Mouse (Mus musculus): ENCODE results near the gene Zfp346.

DNA sequence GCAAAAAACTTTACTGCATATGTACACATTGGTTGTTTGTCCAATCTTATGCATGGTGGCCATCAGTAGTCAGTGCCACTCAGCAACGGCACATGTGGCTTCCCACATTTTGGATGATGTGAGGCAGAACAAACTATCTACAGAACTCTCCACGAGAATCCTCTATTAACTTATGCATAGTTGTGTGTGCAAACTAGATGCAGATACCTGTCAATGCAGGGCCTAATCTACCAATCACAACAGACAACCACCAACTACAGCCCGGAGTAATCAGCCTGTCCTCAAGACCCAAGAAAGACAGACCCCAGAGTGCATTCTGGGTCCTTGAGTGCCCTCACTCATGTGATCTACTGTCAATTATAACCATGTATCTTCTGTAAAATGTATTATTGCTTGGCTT is 2.7 kb upstream of the Zfp346 start:
- no peak for TF ChIP-seq POLR2A (IDR thresholded peaks at IDR 0.05; ENCODE audit: low read depth, low read length)
- TF ChIP-seq CTCF (IDR thresholded peaks at IDR 0.05; ENCODE audit: extremely low read depth, insufficient read length, insufficient replicate concordance, low read depth, low read length), result no peak

Measured in small intestine, adult 2 months (tissue).